Mouse (Mus musculus) B cell, adult 67 days (primary cell): ENCODE results near the gene Syt16. TPM values are rescaled to one million over a fixed set of nuclear protein-coding genes. Genes with fewer than 3 reads are reported as not detected.

Experiments
- total RNA-seq, 2 experiments: library from RNA; stranded (reverse); gene quantifications; 4 replicates each; pipeline ENCODE4 v1.2.4; 2023

The Syt16 gene
- not detected for total RNA-seq

DNA sequence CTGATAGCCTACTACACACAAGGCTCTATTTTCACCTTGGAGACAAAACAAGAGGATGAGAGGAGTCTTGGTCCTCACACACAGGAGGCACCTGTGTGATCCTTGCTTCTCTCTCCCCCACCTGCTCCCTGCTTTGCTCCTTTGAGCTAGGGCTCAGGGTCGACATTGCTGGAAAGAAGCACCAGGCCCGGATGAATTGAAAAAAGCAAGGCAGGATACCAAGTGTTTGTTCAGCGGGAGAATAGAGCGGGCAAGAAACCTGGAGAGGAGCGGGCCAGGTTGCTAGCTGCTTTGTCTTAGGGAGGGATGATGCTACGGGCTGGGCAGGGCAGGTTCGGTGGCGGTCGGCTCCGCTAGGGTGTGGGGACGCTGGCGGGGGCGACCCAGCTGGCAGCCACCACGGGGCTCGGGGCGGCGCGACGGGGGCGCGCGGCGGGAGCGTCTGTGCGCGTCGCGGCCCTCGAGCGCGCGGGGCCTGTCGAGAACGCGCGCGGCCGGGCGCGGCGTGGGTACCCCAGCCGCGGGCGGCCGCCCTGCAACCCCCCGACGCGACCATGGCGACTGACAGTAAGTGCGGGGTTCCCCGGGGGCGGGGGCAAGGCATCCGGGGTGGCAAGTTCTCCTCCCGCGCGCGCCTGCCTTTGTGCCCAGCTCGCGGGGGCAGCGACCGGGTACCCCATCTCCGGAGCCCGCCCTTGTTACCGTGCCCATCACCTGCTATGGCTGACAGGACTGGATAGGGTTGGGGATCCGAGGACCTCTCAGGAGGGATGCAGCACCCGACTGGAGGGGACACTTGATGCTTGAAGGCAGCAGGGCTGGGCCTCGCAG lies at the start of gene Syt16:
Gene Syt16, plus strand, starts transcription at position 365 of the 831 bp plus-strand sequence.

DNA sequence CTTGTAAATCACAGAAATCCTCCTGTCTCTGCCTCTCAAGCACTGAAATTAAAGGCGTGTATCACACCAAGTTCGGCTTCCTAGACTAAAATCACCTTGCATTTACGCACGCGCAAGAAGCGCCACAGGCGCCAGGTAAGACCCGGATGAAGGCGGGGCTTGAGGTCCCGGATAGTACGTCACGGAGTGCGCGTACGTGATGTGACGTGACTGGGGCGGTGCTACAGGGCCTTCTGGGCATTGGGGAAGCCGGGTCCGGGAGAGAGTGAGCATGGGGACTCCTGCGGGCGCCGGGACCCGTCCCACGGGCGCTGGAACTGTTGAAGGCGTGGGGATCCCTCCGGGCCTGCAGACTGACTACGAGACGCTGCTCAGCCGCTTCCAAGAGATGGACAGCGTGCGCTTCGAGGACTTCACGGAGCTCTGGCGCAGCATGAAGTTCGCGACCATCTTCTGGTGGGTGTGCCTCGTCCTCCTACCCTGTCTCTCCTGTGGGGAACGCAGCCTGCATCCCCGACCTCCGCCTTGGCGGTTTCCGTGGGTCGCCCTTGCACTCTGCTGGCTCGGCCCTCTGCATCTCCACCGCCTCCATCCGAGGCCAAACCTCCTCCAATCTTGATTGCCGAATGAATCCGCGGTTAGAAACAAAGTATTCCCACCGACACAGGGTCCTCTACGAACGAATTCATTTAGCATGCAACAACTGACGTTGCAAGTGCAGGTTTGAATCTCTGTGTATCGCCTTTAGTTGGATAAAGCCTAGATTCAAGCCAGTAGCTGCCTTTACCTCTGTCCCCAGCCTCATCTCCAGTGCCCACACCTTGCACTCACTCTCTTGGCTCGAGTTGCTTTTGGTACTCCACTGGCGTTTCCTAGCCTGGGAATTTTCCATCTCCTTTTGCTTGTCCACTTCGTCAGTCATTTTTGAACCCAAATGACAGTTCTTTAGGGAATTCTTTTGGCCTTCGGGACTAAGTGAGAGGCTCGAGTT lies 32.9 kb upstream of the Syt16 start, which contains the start of gene Snapc1:
Gene Snapc1, plus strand, starts transcription at position 191 of the 991 bp plus-strand sequence.

DNA sequence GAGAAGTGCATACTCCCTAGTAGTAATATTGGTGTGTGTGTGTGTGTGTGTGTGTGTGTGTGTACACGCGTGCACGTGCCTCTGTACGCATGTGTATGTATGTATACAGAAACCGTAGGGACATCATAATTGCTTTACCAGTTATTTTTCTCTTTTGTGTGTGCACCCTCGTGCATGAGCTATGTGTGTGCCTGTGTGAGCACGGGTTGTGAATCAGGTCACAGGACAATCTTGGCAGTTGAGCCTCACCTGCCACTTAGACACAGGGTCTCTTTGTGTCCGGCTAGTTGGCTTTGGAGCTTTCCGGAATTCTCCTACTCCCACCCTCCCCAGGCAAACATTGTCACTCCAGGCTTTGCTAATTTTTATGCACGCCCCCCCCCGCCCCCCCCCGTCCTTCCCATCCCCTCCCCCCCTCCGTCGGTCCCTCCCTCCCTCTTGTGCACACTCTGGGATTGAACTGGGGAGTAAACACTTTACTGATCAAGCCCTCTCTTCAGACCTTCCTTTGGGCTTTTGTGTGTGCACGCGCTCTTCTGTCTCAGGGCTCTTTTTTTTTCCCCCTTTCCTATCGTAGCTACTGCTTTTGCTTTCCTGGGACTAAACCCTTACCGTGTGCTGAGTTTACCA lies 319.0 kb downstream of the Syt16 start, which contains the start of gene Gm11042:
Gene Gm11042, minus strand, starts transcription at position 51 of the 630 bp plus-strand sequence.

Other genes with a start within 250 kb of the Syt16 start
- 10 to 100 TPM; 96.3 to 97.7 TPM for gene Hif1a, start 96.3 kb upstream of the Syt16 start, total RNA-seq
- gene Gm49321, start 60.0 kb upstream of the Syt16 start, total RNA-seq, result 10 to 100 TPM in 1 of 2 experiments, 1 to 10 TPM in 1; 8.4 to 12.9 TPM
- gene Snapc1, start 33.2 kb upstream of the Syt16 start, total RNA-seq, result 10 to 100 TPM; 34.9 to 37.5 TPM